Mouse (Mus musculus): ENCODE data around the gene Supt3.

GRCm38 (mm10) chr17:45165741-45166140, 388.8 kb downstream of the Supt3 start:
- TF ChIP-seq CTCF (IDR thresholded peaks at IDR 0.05; ENCODE audit: borderline replicate concordance, insufficient read depth, low read depth, low read length) (no peak), POLR2A (IDR thresholded peaks at IDR 0.05; ENCODE audit: borderline replicate concordance, insufficient read depth, low read length) (no peak)

All from cerebellum, adult 2 months (tissue).